Comparison of ENCODE assay signal across 9 mouse cellular contexts in the genomic region with DNA sequence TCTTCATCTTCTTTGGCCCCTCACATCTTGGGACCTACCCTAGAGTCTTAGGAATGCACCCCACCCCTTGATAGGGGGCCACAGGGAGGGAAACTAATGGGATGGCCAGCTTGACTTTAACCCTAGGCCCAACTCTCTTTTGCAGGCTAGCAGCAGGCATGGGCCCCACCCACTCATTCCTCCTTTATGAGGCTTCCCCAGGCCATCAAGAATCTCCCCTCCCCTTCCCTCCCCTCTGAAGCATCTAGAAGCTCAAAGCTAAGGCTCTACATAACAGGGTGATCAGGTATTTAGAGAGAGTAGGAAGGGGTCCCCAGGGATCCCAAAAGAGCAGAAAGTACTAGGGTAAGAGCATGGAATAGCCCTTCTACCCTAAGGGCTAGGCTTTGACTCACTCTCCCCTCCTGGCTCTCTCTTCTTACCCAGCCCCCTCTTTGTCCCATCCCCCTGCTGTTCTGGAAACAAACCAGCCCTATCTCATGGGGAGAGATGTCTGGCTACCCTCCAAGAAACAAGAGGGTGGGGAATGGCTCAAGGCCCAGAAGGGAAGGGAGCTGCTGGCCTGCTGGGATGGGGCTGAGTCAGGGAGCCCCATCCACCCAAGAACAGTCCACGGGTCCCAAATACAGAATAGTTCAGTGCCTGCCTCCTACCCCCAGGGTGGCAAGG. TPM values are rescaled to one million over a fixed set of nuclear protein-coding genes. Genes with fewer than 3 reads are reported as not detected.
A peak's percentile ranks its signal among the peaks of the same experiment; 100 is the strongest.
DNase-seq lines count a peak whose midpoint lies in the region; ATAC-seq and TF ChIP-seq lines count a peak whose summit lies in the region.
"Had no signal": no experiment of that assay in that cellular context is flagged by ENCODE, and none has a peak within 500 bp of the region (broad histone marks: within the 10 kb centered on the region; RNA-seq: fewer than 3 reads in every experiment).

No protein-coding gene starts in this region.

- TF ChIP-seq CTCF in heart, postnatal 0 days (IDR thresholded peaks at IDR 0.05; ENCODE audit: low read depth): 0 out of 2 replicates have a peak, but pooled peaks have one; percentile 9
- TF ChIP-seq CTCF in liver, postnatal 0 days (IDR thresholded peaks at IDR 0.05; ENCODE audit: low read depth): no peak

- no peak overlapping the region for H3K4me3 ChIP-seq in forebrain, embryonic 15.5 days
- H3K4me3 ChIP-seq in forebrain, embryonic 11.5 days (ENCODE audit: low read depth, low read length): no peak overlapping the region
- H3K4me3 ChIP-seq in heart, postnatal 0 days (ENCODE audit: low read depth, low read length): no peak overlapping the region
- no peak overlapping the region for H3K4me3 ChIP-seq in liver, postnatal 0 days (ENCODE audit: low read depth, low read length)

- no peak overlapping the region for H3K4me2 ChIP-seq in forebrain, embryonic 15.5 days (replicated peaks)
- H3K4me2 ChIP-seq in forebrain, embryonic 11.5 days (ENCODE audit: low read depth, low read length, severe bottlenecking): no peak overlapping the region
- H3K4me2 ChIP-seq in heart, postnatal 0 days (ENCODE audit: low read depth, low read length): peak overlapping the region; percentile 43
- no peak overlapping the region for H3K4me2 ChIP-seq in liver, postnatal 0 days (ENCODE audit: low read depth, low read length)

- peaks cover 20% of the 10 kb centered on the region for H3K4me1 ChIP-seq in forebrain, embryonic 15.5 days
- H3K4me1 ChIP-seq in forebrain, embryonic 11.5 days (replicated peaks; ENCODE audit: control insufficient read depth, insufficient read depth, low read length): no peaks in the 10 kb centered on the region
- peaks cover 71% of the 10 kb centered on the region for H3K4me1 ChIP-seq in heart, postnatal 0 days (ENCODE audit: control insufficient read depth, insufficient read depth)
- H3K4me1 ChIP-seq in liver, postnatal 0 days (ENCODE audit: insufficient read depth): peaks cover 14% of the 10 kb centered on the region

- 14% methylated on average over 1 of the region's 1 CpGs for WGBS in forebrain, embryonic 15.5 days
- WGBS in forebrain, embryonic 11.5 days: 9% methylated on average over 1 of the region's 1 CpGs
- 0% methylated on average over 1 of the region's 1 CpGs for WGBS in heart, postnatal 0 days
- WGBS in liver, postnatal 0 days (ENCODE audit: insufficient replicate concordance): 36% methylated on average over 1 of the region's 1 CpGs

- no peak overlapping the region for H3K9ac ChIP-seq in forebrain, embryonic 15.5 days (replicated peaks)
- no peak overlapping the region for H3K9ac ChIP-seq in forebrain, embryonic 11.5 days (ENCODE audit: low read length)
- no peak overlapping the region for H3K9ac ChIP-seq in heart, postnatal 0 days (replicated peaks; ENCODE audit: low read depth, low read length)
- no peak overlapping the region for H3K9ac ChIP-seq in liver, postnatal 0 days (replicated peaks)

- peak overlapping the region; percentile 1; the same call in 1 of the 2 replicates for H3K27ac ChIP-seq in forebrain, embryonic 15.5 days (replicated peaks)
- H3K27ac ChIP-seq in forebrain, embryonic 11.5 days (ENCODE audit: low read depth, low read length): no peak overlapping the region
- peak overlapping the region; percentile 77 for H3K27ac ChIP-seq in heart, postnatal 0 days (ENCODE audit: low read depth)
- no peak overlapping the region for H3K27ac ChIP-seq in liver, postnatal 0 days (ENCODE audit: low read depth)

- H3K27me3 ChIP-seq in forebrain, embryonic 15.5 days: no peaks in the 10 kb centered on the region
- H3K27me3 ChIP-seq in forebrain, embryonic 11.5 days (ENCODE audit: control insufficient read depth, insufficient read depth, low read length): no peaks in the 10 kb centered on the region
- H3K27me3 ChIP-seq in heart, postnatal 0 days (ENCODE audit: control insufficient read depth, insufficient read depth, low read length): no peaks in the 10 kb centered on the region
- no peaks in the 10 kb centered on the region for H3K27me3 ChIP-seq in liver, postnatal 0 days (ENCODE audit: insufficient read depth, low read length)
- H3K27me3 ChIP-seq: CH12.LX had no signal

- no peaks in the 10 kb centered on the region for H3K9me3 ChIP-seq in forebrain, embryonic 15.5 days
- no peaks in the 10 kb centered on the region for H3K9me3 ChIP-seq in forebrain, embryonic 11.5 days (ENCODE audit: control insufficient read depth, low read length)
- no peaks in the 10 kb centered on the region for H3K9me3 ChIP-seq in heart, postnatal 0 days (replicated peaks; ENCODE audit: control insufficient read depth, low read length)
- H3K9me3 ChIP-seq in liver, postnatal 0 days (ENCODE audit: low read length): no peaks in the 10 kb centered on the region

- peak; percentile 90 for TF ChIP-seq EP300 in heart, postnatal 0 days (IDR thresholded peaks at IDR 0.05; ENCODE audit: low read depth)
- TF ChIP-seq EP300 in liver, postnatal 0 days (IDR thresholded peaks at IDR 0.05; ENCODE audit: low read depth): no peak

- no peaks in the 10 kb centered on the region for H3K36me3 ChIP-seq in forebrain, embryonic 15.5 days
- no peaks in the 10 kb centered on the region for H3K36me3 ChIP-seq in forebrain, embryonic 11.5 days (ENCODE audit: control insufficient read depth, insufficient read depth, low read length)
- H3K36me3 ChIP-seq in heart, postnatal 0 days (replicated peaks; ENCODE audit: control insufficient read depth, insufficient read depth, low read length): no peaks in the 10 kb centered on the region
- H3K36me3 ChIP-seq in liver, postnatal 0 days (replicated peaks; ENCODE audit: insufficient read depth, low read length): no peaks in the 10 kb centered on the region

- peak; percentile 69 for ATAC-seq in forebrain, embryonic 15.5 days (replicated peaks)
- ATAC-seq in forebrain, embryonic 11.5 days (replicated peaks; ENCODE audit: low FRiP score): no peak
- peak; percentile 6; the same call in 1 of the 2 replicates for ATAC-seq in common myeloid progenitor, adult 5-6 weeks (replicated peaks; ENCODE audit: low read depth, poor library complexity, severe bottlenecking)
- peak; percentile 84 for ATAC-seq in heart, postnatal 0 days (ENCODE audit: insufficient read depth, low read depth)
- ATAC-seq in liver, postnatal 0 days: peak; percentile 30; the same call in 1 of the 2 replicates

- DNase-seq in forebrain, embryonic 11.5 days (ENCODE audit: low spot score): no peak
- peak; percentile 94 for DNase-seq in heart, postnatal 0 days (ENCODE audit: low spot score)
- peak; percentile 76 to 86 for DNase-seq in kidney, postnatal 25 days
- DNase-seq in liver, postnatal 0 days: peak; percentile 52
- DNase-seq in ovary, postnatal 14 days (ENCODE audit: low spot score): peak; percentile 81
- DNase-seq in thymus, postnatal 0 days (ENCODE audit: low spot score): no peak

RNA-seq across cellular contexts. Expression of a gene that starts 11.0 kb away (rescaled TPM):
- 0.33 and 0.64 TPM in 2 replicates for polyA plus RNA-seq in forebrain, embryonic 15.5 days (2015; fragmentation: Nextera tagmentation; extraction: Ambion mirVana)
- polyA plus RNA-seq in forebrain, embryonic 11.5 days (2014; fragmentation: Nextera tagmentation; extraction: Ambion mirVana): 4.2 and 5.3 TPM in 2 replicates
- total RNA-seq in common myeloid progenitor, adult 5-6 weeks (2017): 115 and 119 TPM in 2 replicates
- total RNA-seq in heart, postnatal 0 days (2014; rRNA removed; ENCODE audit: low replicate concordance): 0.46 and 0.50 TPM in 2 replicates
- polyA plus RNA-seq in heart, postnatal 0 days (2015; fragmentation: Nextera tagmentation; extraction: Ambion mirVana): 1.1 and 1.7 TPM in 2 replicates
- 31.0 and 37.5 TPM in 2 replicates for polyA plus RNA-seq in liver, postnatal 0 days (2015; fragmentation: Nextera tagmentation; extraction: Ambion mirVana)
- polyA plus RNA-seq in thymus, postnatal 0 days (2015; fragmentation: Nextera tagmentation; extraction: Ambion mirVana): 44.5 and 58.2 TPM in 2 replicates

RNA-seq across cellular contexts. Expression of a gene that starts 36.6 kb away (rescaled TPM):
- 286 and 294 TPM in 2 replicates for polyA plus RNA-seq in forebrain, embryonic 15.5 days (2015; fragmentation: Nextera tagmentation; extraction: Ambion mirVana)
- 216 and 246 TPM in 2 replicates for polyA plus RNA-seq in forebrain, embryonic 11.5 days (2014; fragmentation: Nextera tagmentation; extraction: Ambion mirVana)
- 187 and 210 TPM in 2 replicates for total RNA-seq in common myeloid progenitor, adult 5-6 weeks (2017)
- total RNA-seq in heart, postnatal 0 days (2014; rRNA removed; ENCODE audit: low replicate concordance): 1,221 and 1,316 TPM in 2 replicates
- polyA plus RNA-seq in heart, postnatal 0 days (2015; fragmentation: Nextera tagmentation; extraction: Ambion mirVana): 793 and 811 TPM in 2 replicates
- polyA plus RNA-seq in liver, postnatal 0 days (2015; fragmentation: Nextera tagmentation; extraction: Ambion mirVana): 213 and 231 TPM in 2 replicates
- 228 and 233 TPM in 2 replicates for polyA plus RNA-seq in thymus, postnatal 0 days (2015; fragmentation: Nextera tagmentation; extraction: Ambion mirVana)

RNA-seq across cellular contexts. Expression of a gene that starts 46.8 kb away (rescaled TPM):
- polyA plus RNA-seq in forebrain, embryonic 15.5 days (2015; fragmentation: Nextera tagmentation; extraction: Ambion mirVana): 0.27 and 0.46 TPM in 2 replicates
- 0.12 and 0.49 TPM in 2 replicates for polyA plus RNA-seq in forebrain, embryonic 11.5 days (2014; fragmentation: Nextera tagmentation; extraction: Ambion mirVana)
- 0.27 TPM in 1 of 2 replicates, not detected in the other for total RNA-seq in common myeloid progenitor, adult 5-6 weeks (2017)
- not detected in 2 replicates for total RNA-seq in heart, postnatal 0 days (2014; rRNA removed; ENCODE audit: low replicate concordance)
- not detected in 2 replicates for polyA plus RNA-seq in heart, postnatal 0 days (2015; fragmentation: Nextera tagmentation; extraction: Ambion mirVana)
- polyA plus RNA-seq in liver, postnatal 0 days (2015; fragmentation: Nextera tagmentation; extraction: Ambion mirVana): 0.21 and 0.23 TPM in 2 replicates
- 2.9 and 3.1 TPM in 2 replicates for polyA plus RNA-seq in thymus, postnatal 0 days (2015; fragmentation: Nextera tagmentation; extraction: Ambion mirVana)
- total RNA-seq: CH12.LX had no signal

RNA-seq across cellular contexts. Expression of a gene that starts 53.2 kb away (rescaled TPM):
- 103 and 106 TPM in 2 replicates for polyA plus RNA-seq in forebrain, embryonic 15.5 days (2015; fragmentation: Nextera tagmentation; extraction: Ambion mirVana)
- 73.3 and 82.6 TPM in 2 replicates for polyA plus RNA-seq in forebrain, embryonic 11.5 days (2014; fragmentation: Nextera tagmentation; extraction: Ambion mirVana)
- 25.3 and 25.5 TPM in 2 replicates for total RNA-seq in common myeloid progenitor, adult 5-6 weeks (2017)
- total RNA-seq in heart, postnatal 0 days (2014; rRNA removed; ENCODE audit: low replicate concordance): 61.9 and 71.7 TPM in 2 replicates
- 33.7 and 34.0 TPM in 2 replicates for polyA plus RNA-seq in heart, postnatal 0 days (2015; fragmentation: Nextera tagmentation; extraction: Ambion mirVana)
- polyA plus RNA-seq in liver, postnatal 0 days (2015; fragmentation: Nextera tagmentation; extraction: Ambion mirVana): 24.1 and 25.2 TPM in 2 replicates
- polyA plus RNA-seq in thymus, postnatal 0 days (2015; fragmentation: Nextera tagmentation; extraction: Ambion mirVana): 68.5 and 72.3 TPM in 2 replicates

Comparison
In these comparisons a context has a peak if more than half of its experiments do, and no peak if none do; other contexts are left out.
1. H3K27ac ChIP-seq: peak in forebrain, embryonic 15.5 days (single experiment) and heart, postnatal 0 days (single experiment); none in forebrain, embryonic 11.5 days (single experiment) and liver, postnatal 0 days (single experiment).
2. DNase-seq: peak in heart, postnatal 0 days (single experiment), kidney, postnatal 25 days (2 of 2), liver, postnatal 0 days (single experiment) and ovary, postnatal 14 days (single experiment); none in forebrain, embryonic 11.5 days (single experiment) and thymus, postnatal 0 days (single experiment).